Mouse (Mus musculus): ENCODE data around the gene Rnf24. TPM values are rescaled to one million over a fixed set of nuclear protein-coding genes. Genes with fewer than 3 reads are reported as not detected.

Rnf24 gene
- total and polyA plus RNA-seq, 2 experiments from 2014 or later, result 11.1 to 26.3 TPM

DNA sequence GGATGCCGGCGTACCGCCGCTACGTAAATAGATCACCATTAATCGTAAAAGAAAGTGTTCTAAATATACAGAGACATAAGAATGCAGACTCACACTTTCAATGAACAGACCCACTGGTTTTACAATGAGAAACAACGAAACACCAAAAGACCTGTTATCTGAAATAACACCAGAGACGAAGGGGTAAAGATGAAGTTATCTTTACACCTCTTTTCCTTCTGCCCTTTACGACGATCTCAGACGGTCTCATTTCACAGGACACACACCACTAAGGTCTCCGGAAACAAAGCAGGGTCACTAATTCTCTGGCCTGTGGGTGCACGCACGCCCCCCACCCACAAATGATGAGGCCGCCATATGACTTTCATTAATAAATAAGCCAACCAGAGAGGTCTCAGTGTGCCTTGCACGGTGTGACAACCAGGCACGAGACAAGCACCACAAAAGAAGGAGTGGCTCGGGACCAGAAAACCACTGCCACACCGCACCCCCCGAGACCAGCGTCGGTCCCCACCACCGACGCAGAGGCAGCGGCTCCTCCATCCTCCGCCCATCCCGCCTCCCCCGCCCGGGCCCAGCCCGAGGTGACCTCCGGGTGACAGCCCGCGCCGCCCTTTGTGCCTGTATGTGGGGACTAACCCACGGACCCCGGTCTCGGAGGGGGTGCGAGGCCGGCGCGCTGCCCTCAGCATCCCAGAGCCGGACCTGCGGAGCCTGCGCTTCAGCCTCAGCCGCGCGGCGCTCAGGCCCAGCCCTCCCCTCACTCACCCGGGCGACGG is 535 bp downstream of the Rnf24 start:
- peak; percentile 84; the same call in 1 of the 2 replicates for ATAC-seq (ENCODE audit: low FRiP score)

DNA sequence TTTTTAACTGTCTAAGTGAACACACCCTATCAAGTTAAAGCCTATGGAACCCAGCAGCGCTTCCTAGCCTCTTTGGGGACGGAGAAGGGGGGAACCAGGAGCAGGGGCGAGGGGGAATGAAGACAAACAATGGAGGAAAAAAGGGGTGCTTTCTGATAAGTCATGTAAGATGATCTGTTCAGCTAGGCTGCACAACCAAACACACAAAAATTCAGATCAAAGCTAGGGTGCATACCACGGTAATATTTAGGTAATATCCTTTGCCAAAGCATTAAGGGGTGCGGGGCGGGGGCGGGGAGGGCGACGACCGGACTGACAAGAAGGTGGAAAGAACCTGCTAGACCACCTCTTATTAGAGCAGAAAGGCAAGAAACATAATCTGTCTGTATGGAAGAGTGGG is 1.2 kb downstream of the Rnf24 start:
- WGBS, result 10% methylated on average over 10 of the region's 10 CpGs
- H3K4me3 ChIP-seq (ENCODE audit: low read depth, low read length), result peak overlapping the region; percentile 96
- H3K4me1 ChIP-seq (ENCODE audit: insufficient read depth, low read length), result no peaks in the 10 kb centered on the region
- ATAC-seq (ENCODE audit: low FRiP score) (no peak), DNase-seq (ENCODE audit: low spot score) (peak; percentile 8)
- peak overlapping the region; percentile 99 for H3K9ac ChIP-seq (replicated peaks; ENCODE audit: low read length, poor library complexity, severe bottlenecking)
- peaks cover 4% of the 10 kb centered on the region; the same call in 1 of the 2 replicates for H3K27me3 ChIP-seq (ENCODE audit: insufficient read depth, low read length)
- no peak for TF ChIP-seq CTCF (IDR thresholded peaks at IDR 0.05)
- H3K9me3 ChIP-seq (ENCODE audit: low read length), result no peaks in the 10 kb centered on the region
- H3K4me2 ChIP-seq (ENCODE audit: low read depth, low read length, poor library complexity, severe bottlenecking), result peak overlapping the region; percentile 57
- no peaks in the 10 kb centered on the region for H3K36me3 ChIP-seq (ENCODE audit: insufficient read depth, low read length)
- peak overlapping the region; percentile 97 for H3K27ac ChIP-seq (ENCODE audit: low read depth, low read length)

More for the DNA sequence above, 535 bp downstream of the Rnf24 start:
- Histone ChIP-seq H3K27me3 (ENCODE audit: insufficient read depth, low read length) (peaks cover 4% of the 10 kb centered on the region; the same call in 1 of the 2 replicates), H3K4me2 (ENCODE audit: low read depth, low read length, poor library complexity, severe bottlenecking) (peak overlapping the region; percentile 57), H3K4me3 (ENCODE audit: low read depth, low read length) (peak overlapping the region; percentile 96), H3K36me3 (ENCODE audit: insufficient read depth, low read length) (no peaks in the 10 kb centered on the region), H3K27ac (ENCODE audit: low read depth, low read length) (peak overlapping the region; percentile 97), H3K9ac (replicated peaks; ENCODE audit: low read length, poor library complexity, severe bottlenecking) (peak overlapping the region; percentile 99), H3K9me3 (ENCODE audit: low read length) (no peaks in the 10 kb centered on the region), H3K4me1 (ENCODE audit: insufficient read depth, low read length) (no peaks in the 10 kb centered on the region)
- WGBS, result under 1% methylated on average over 41 of the region's 51 CpGs
- peak; percentile 56 for DNase-seq (ENCODE audit: low spot score)
- no peak for TF ChIP-seq CTCF (IDR thresholded peaks at IDR 0.05)

DNA sequence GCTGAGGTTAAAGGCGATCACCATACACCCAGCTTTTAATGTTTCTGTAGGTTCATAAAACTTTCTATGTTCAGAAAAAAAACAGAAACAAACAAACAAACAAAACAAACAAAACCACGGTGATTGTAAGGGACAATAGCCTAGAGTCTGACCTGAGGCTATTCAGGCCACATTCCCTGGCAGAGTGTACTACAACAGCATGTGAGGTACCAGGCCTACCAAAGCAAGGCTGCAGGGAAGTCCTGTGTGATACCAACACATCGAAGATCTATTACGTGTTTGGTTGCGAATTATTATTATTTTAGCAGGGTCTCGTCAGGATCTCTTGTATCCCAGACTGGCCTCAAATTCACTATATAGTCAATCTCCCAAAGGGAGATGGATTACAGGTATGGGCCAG is 2.4 kb downstream of the Rnf24 start:
- ATAC-seq (ENCODE audit: low FRiP score), result no peak

GRCm38 (mm10) chr2:131345556-131345955 is 7.1 kb downstream of the Rnf24 start:
- 54% methylated on average over 3 of the region's 3 CpGs for WGBS
- no peaks in the 10 kb centered on the region for H3K36me3 ChIP-seq (ENCODE audit: insufficient read depth, low read length)

More for the DNA sequence above, 2.4 kb downstream of the Rnf24 start:
- Histone ChIP-seq H3K27me3 (ENCODE audit: insufficient read depth, low read length) (peaks cover 4% of the 10 kb centered on the region; the same call in 1 of the 2 replicates), H3K9ac (replicated peaks; ENCODE audit: low read length, poor library complexity, severe bottlenecking) (no peak overlapping the region), H3K9me3 (ENCODE audit: low read length) (no peaks in the 10 kb centered on the region), H3K36me3 (ENCODE audit: insufficient read depth, low read length) (no peaks in the 10 kb centered on the region), H3K27ac (ENCODE audit: low read depth, low read length) (no peak overlapping the region), H3K4me2 (ENCODE audit: low read depth, low read length, poor library complexity, severe bottlenecking) (no peak overlapping the region), H3K4me1 (ENCODE audit: insufficient read depth, low read length) (no peaks in the 10 kb centered on the region), H3K4me3 (ENCODE audit: low read depth, low read length) (no peak overlapping the region)
- TF ChIP-seq CTCF (IDR thresholded peaks at IDR 0.05), result no peak
- no peak for DNase-seq (ENCODE audit: low spot score)
- WGBS, result 85% methylated on average over 6 of the region's 6 CpGs

GRCm38 (mm10) chr2:131344449-131344848 is 8.2 kb downstream of the Rnf24 start:
- DNase-seq (ENCODE audit: low spot score) (no peak), ATAC-seq (ENCODE audit: low FRiP score) (no peak)
- H3K4me1 ChIP-seq (ENCODE audit: insufficient read depth, low read length), result no peaks in the 10 kb centered on the region; the same call in 1 of the 2 replicates
- H3K4me3 ChIP-seq (ENCODE audit: low read depth, low read length), result no peak overlapping the region
- no peaks in the 10 kb centered on the region for H3K36me3 ChIP-seq (ENCODE audit: insufficient read depth, low read length)
- H3K9me3 ChIP-seq (ENCODE audit: low read length), result no peaks in the 10 kb centered on the region
- H3K27me3 ChIP-seq (ENCODE audit: insufficient read depth, low read length), result no peaks in the 10 kb centered on the region
- H3K4me2 ChIP-seq (ENCODE audit: low read depth, low read length, poor library complexity, severe bottlenecking), result no peak overlapping the region
- H3K27ac ChIP-seq (ENCODE audit: low read depth, low read length), result no peak overlapping the region
- H3K9ac ChIP-seq (replicated peaks; ENCODE audit: low read length, poor library complexity, severe bottlenecking), result no peak overlapping the region
- WGBS, result 58% methylated on average over 3 of the region's 3 CpGs
- TF ChIP-seq CTCF (IDR thresholded peaks at IDR 0.05), result no peak

More at GRCm38 (mm10) chr2:131345556-131345955, 7.1 kb downstream of the Rnf24 start:
- Histone ChIP-seq H3K4me1 (ENCODE audit: insufficient read depth, low read length) (no peaks in the 10 kb centered on the region; the same call in 1 of the 2 replicates), H3K27me3 (ENCODE audit: insufficient read depth, low read length) (no peaks in the 10 kb centered on the region), H3K9me3 (ENCODE audit: low read length) (no peaks in the 10 kb centered on the region), H3K4me3 (ENCODE audit: low read depth, low read length) (no peak overlapping the region), H3K4me2 (ENCODE audit: low read depth, low read length, poor library complexity, severe bottlenecking) (no peak overlapping the region), H3K9ac (replicated peaks; ENCODE audit: low read length, poor library complexity, severe bottlenecking) (no peak overlapping the region), H3K27ac (ENCODE audit: low read depth, low read length) (no peak overlapping the region; the same call in 1 of the 2 replicates)
- DNase-seq (ENCODE audit: low spot score) (no peak), ATAC-seq (ENCODE audit: low FRiP score) (no peak)
- TF ChIP-seq CTCF (IDR thresholded peaks at IDR 0.05), result no peak

- no peaks in the 10 kb centered on the region for H3K27me3 ChIP-seq (ENCODE audit: insufficient read depth, low read length)
- ATAC-seq (ENCODE audit: low FRiP score), result no peak
These were observed 15.1 kb downstream of the Rnf24 start for GRCm38 (mm10) chr2:131337602-131338001.

More at GRCm38 (mm10) chr2:131337602-131338001, 15.1 kb downstream of the Rnf24 start:
- Histone ChIP-seq H3K4me1 (ENCODE audit: insufficient read depth, low read length) (no peaks in the 10 kb centered on the region), H3K36me3 (ENCODE audit: insufficient read depth, low read length) (no peaks in the 10 kb centered on the region), H3K27ac (ENCODE audit: low read depth, low read length) (no peak overlapping the region), H3K9me3 (ENCODE audit: low read length) (no peaks in the 10 kb centered on the region), H3K4me2 (ENCODE audit: low read depth, low read length, poor library complexity, severe bottlenecking) (no peak overlapping the region), H3K9ac (replicated peaks; ENCODE audit: low read length, poor library complexity, severe bottlenecking) (no peak overlapping the region), H3K4me3 (ENCODE audit: low read depth, low read length) (no peak overlapping the region)
- TF ChIP-seq CTCF (IDR thresholded peaks at IDR 0.05), result no peak
- 85% methylated on average over 6 of the region's 6 CpGs for WGBS
- DNase-seq (ENCODE audit: low spot score), result no peak
